Mouse (Mus musculus) megakaryocyte progenitor cell, adult 5-6 weeks (primary cell): ENCODE data around the gene Snd1. TPM values are rescaled to one million over a fixed set of nuclear protein-coding genes. Genes with fewer than 3 reads are reported as not detected.

Experiments used
- total RNA-seq, 2 experiments: library from RNA; stranded (forward) in 1 of 2; stranded (reverse) in 1 of 2; fragments of 157-497, 149-512 nt in 1 of 2; fragments of 200-1000 nt in 1 of 2; gene quantifications; 2 replicates each; pipeline versions ENCODE4 v1.2.3 to v1.2.4; 2015 to 2017

The Snd1 gene
- total RNA-seq, 2 experiments from 2014 or later = 85.0 to 177 TPM

Other genes with a start within 250 kb of the Snd1 start
- gene Zfp800, start 77.1 kb upstream of the Snd1 start, total RNA-seq (2015) = 63.6 and 64.3 TPM in 2 replicates
- 57.3 and 65.0 TPM in 2 replicates for gene Zfp800, start 77.1 kb upstream of the Snd1 start, total RNA-seq (2017)
- 45.1 and 45.5 TPM in 2 replicates for gene Arf5, start 51.6 kb upstream of the Snd1 start, total RNA-seq (2015)
- 44.2 and 45.2 TPM in 2 replicates for gene Arf5, start 51.6 kb upstream of the Snd1 start, total RNA-seq (2017)
- not detected in 2 replicates for gene Fscn3, start 47.4 kb upstream of the Snd1 start, total RNA-seq (2015)
- gene Fscn3, start 47.4 kb upstream of the Snd1 start, total RNA-seq (2017) = not detected in 2 replicates
- gene Gcc1, start 46.7 kb upstream of the Snd1 start, total RNA-seq (2015) = 4.0 and 4.4 TPM in 2 replicates
- gene Gcc1, start 46.7 kb upstream of the Snd1 start, total RNA-seq (2017) = 9.5 and 10.2 TPM in 2 replicates
- gene Pax4, start 25.8 kb upstream of the Snd1 start, total RNA-seq (2015) = not detected in 2 replicates
- not detected in 2 replicates for gene Pax4, start 25.8 kb upstream of the Snd1 start, total RNA-seq (2017)